Mouse (Mus musculus): ENCODE data around the gene Cask.
A peak's percentile ranks its signal among the peaks of the same experiment; 100 is the strongest.

Gene Cask

GRCm38 (mm10) chrX:13718283-13718682 lies 132.9 kb downstream of the Cask start:
- DNase-seq (ENCODE audit: low spot score) = no peak

- DNase-seq (ENCODE audit: low spot score) = no peak
Observed at GRCm38 (mm10) chrX:13716796-13717569, 134.2 kb downstream of the Cask start.

DNA sequence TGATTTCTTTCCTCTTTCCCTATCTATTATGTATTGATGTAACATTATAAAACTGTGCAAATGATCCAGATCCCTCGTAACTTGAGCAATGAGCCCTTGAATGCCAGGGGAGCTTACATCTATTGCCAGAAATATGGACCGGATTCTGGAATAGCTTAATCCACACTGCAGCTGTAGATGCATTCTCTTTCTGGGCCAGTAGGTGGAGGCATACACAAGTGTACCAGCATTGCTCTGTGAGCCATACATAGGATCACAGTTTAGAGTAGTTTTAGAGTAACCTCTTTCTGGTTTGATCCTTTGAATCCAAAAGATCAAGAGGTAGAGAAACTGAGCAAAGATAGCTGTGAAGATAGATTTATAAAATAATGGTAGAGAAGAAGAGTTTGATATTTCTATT lies 141.0 kb downstream of the Cask start:
- peak; percentile 77 for DNase-seq (ENCODE audit: low spot score)

- no peak for DNase-seq (ENCODE audit: low spot score)
Observed at GRCm38 (mm10) chrX:13705051-13705450, 146.1 kb downstream of the Cask start.

DNA sequence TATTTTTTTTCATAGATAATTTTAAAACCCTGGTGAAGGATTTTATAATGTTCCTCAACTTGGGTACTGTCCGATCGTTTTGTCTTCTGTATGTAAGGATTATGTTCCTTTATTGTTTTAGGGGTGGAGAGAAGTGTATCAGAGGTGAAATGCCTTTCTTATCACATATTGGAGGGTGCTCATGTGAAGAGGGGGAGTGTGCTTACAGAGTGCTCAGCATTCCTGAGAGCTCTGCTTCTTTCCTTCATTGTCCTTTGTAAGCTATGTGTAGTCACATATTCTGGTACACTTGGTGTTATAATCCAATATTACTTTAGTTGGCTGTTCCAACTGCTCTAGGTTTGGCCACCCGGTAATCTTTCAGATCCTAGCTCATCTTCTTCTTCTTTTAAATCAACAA lies 150.5 kb downstream of the Cask start:
- no peak for DNase-seq (ENCODE audit: low spot score)

- DNase-seq (ENCODE audit: low spot score) = no peak
Observed at GRCm38 (mm10) chrX:13691865-13692264, 159.3 kb downstream of the Cask start.

DNA sequence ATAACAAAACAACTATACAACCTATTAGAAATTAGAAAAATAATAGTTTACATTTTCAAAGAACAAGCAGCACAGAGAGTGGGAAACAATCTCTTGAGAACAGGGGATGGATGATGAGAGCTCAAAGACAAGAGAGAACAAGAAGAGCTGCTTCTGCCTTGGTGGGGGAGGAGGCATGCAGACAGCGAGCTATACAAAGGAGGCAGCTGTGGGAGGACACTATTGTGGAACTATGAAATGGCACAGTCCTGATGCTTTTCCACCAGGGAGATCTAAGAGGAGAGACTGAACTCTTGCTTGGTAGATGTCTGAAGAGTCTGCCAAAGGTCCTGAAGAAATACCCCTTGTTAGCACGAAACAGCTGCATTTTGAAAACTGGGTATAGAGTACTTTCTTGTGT lies 162.8 kb downstream of the Cask start:
- peak; percentile 2 for DNase-seq (ENCODE audit: low spot score)

DNA sequence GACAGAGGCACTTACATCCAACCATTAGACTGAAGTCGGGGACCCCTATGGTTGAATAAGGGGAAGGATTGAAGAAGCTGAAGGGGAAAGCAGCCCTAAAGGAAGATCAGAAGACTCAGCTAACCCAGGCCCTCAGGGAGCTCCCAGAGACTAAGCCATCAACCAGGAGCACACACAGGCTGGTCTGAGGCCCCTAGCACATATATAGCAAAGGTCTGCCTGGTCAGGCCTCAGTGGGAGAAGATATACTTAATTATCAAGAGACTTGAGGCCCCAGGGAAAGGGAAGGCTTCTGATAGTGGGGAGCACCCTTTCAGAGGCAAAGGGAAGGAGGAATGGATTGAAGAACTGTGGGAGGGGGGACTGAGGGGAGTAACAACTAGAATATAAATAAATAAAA lies 164.6 kb downstream of the Cask start:
- no peak for DNase-seq (ENCODE audit: low spot score)

GRCm38 (mm10) chrX:13681748-13682147 lies 169.4 kb downstream of the Cask start:
- no peak for DNase-seq (ENCODE audit: low spot score)

DNA sequence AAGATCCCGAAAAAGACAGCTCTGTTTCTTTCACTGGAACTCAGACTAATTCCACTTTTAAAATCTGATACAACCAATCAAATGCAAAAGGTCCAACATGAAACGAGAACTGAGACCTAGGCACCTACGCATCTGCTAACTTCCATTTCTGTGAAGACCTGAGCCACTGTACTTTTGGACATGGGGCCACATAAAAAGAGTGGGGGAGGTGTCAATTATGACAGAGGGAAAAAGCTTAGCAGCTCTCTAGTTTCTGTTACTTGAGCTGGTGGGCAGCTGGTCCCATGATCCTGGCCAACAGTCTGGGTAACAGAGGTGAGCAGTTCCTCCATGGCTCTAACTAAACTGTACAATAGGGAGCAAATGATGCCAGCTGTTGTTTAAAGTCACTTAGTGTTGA lies 178.2 kb downstream of the Cask start:
- no peak for DNase-seq (ENCODE audit: low spot score)

GRCm38 (mm10) chrX:13670342-13670741 lies 180.8 kb downstream of the Cask start:
- DNase-seq (ENCODE audit: low spot score) = no peak

GRCm38 (mm10) chrX:13668867-13669266 lies 182.3 kb downstream of the Cask start:
- DNase-seq (ENCODE audit: low spot score) = no peak

DNA sequence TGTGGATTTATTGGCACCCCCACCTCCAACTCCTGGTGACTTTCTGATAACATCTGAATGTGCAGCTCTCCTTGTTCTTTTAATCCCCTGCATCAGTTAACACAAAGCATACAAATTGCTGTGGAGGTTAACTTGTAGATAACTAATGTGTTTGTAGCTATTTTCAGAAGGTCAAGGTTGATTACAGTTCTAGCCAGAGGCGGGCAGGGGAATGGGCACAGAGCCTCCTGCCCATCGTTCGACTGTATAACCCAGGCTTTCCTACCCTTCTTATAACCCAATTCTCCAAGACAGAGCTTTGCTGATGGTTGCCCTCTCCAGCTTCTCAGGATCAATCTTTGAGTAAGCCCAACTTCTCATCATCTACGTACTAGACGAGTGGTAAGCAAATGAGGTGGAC lies 190.1 kb downstream of the Cask start, which contains the start of gene Gpr82:
Gene Gpr82 (plus strand): TSS at position 301 of the 400 bp plus-strand sequence.
- no peak for DNase-seq (ENCODE audit: low spot score)

DNA sequence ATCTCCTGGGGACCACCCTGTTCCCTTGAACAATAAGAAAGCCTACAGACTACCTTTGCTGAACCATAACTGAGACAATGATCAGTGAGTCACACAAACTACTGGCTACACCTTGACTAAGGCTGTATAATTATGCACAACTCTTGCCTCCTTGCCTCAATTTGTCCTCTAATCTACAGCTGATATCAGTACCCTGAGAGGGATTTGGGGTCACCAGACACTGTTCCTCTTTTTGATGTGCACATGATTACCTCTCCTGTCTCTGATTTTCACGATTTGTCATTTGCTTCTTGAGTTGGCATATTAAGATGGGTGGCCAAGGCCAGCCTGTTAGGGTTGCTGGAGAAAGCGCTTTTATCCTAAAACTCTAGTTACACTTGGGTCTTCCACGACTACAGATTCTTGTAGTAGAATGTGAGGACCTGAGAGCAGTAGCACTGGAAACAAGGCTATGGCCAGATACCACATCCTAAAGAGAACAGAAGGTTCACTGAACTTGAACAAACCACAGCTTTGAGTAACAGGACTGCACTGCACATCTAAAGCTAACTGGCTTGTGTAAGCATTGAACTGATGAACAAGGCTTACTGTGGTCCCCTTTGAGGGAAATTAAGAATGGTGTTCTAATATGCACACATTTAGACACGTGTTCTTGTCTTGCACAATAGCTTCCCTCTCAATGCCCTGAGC lies 191.8 kb downstream of the Cask start:
- DNase-seq (ENCODE audit: low spot score) = no peak

GRCm38 (mm10) chrX:13658616-13659140 lies 192.5 kb downstream of the Cask start:
- DNase-seq (ENCODE audit: low spot score) = no peak

DNA sequence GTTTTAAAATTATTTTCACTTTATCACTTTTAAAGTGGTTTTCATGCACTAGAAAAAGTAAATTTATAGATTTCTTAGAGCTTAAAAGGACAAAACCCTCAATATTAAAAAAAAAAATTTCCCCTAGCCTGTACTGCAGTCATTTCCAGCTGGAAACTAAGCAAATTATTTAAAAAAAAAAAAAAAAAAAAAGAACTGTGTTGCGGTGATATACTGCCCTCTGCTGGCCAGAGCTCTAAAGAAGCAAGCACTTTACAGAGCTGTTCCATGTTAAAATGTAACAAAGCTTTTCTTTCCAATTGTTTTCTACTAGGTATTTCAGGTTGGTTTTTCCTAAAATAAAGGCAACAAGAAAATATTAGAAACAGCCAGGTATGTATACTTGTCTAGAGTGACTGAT lies 194.4 kb downstream of the Cask start:
- DNase-seq (ENCODE audit: low spot score) = peak; percentile 68

GRCm38 (mm10) chrX:13655906-13656305 lies 195.3 kb downstream of the Cask start:
- DNase-seq (ENCODE audit: low spot score) = no peak

- DNase-seq (ENCODE audit: low spot score) = no peak
Observed at GRCm38 (mm10) chrX:13655005-13655421, 196.2 kb downstream of the Cask start.

DNA sequence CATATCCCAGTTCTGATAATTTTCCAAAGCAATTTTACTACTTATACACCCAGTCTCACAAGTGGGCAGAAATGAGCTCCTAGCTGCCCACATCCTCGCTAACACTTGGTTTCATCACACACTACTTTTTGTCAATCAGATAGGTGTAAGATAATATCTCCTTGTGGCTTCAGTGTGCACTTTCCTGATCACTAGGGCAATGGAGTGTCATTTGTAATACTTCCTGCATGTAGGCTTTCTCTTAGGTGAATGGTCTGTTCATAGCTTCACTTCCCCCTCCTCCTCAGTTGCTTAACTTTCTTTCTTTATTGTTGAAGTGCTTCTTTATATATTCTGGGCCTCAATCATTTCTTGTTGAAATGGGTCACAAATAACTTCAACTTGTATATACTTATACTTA lies 198.9 kb downstream of the Cask start:
- DNase-seq (ENCODE audit: low spot score) = no peak

- DNase-seq (ENCODE audit: low spot score) = no peak
Observed at GRCm38 (mm10) chrX:13651889-13652288, 199.3 kb downstream of the Cask start.

DNA sequence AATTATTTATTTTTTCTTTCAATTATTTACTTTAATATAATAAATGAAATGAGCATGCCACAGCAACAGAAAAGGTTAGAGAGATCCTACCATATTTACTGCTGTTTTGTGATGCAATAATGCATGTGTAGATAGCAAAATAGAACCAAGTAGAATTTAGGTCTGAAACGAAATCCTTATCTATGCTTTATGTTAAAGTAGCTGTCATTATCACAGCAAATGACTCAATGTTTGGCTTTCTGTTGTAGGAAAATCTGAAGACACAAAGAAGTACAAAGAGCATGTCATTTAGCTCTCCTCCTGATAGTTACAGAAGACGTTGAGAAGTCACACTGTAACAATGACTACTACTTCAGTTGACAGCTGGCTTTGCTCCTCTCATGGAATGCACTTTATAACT lies 212.3 kb downstream of the Cask start:
- DNase-seq (ENCODE audit: low spot score) = no peak

GRCm38 (mm10) chrX:13636398-13636797 lies 214.8 kb downstream of the Cask start:
- DNase-seq (ENCODE audit: low spot score) = no peak

DNA sequence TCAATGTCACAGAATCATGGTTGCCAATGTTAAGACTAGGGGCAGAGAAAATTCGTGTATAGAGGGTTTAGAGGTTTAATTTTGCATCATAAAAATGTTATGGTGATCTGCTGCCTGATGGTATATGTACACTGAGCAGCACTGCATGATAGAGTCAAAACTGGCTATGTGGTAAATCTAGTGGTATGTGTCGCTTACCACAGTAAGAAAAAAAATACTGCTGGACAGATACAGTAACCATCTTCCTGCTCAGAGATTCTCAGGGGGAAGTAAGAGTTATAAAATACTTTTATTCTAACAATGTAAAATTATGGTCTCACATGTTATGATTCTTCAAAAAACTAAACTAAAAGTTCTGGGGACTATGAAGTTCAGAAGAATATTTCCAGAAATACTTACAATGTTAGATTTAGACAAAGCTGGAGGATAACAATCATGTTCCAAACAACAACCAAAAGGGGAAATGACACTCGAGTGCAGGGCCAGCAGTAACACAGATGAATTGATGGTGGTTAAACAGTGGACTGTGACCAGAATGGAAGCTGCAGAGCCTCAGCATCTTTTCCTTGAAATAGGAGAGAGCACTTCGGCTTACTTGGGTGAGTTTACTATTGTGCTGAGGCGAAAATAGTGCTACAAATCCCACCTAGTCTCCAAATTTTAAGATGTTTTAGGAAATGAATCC lies 219.4 kb downstream of the Cask start, which contains the start of gene Gpr34:
Gene Gpr34 (plus strand): TSS at position 491 of the 685 bp plus-strand sequence.
- no peak for DNase-seq (ENCODE audit: low spot score)
